Mouse (Mus musculus) heart, postnatal 36 days (tissue): ENCODE measurements around the gene Gm47996. TPM values are rescaled to one million over a fixed set of nuclear protein-coding genes. Genes with fewer than 3 reads are reported as not detected.
"Not testable (repeated sequence)": the region's sequence is repeated elsewhere in the genome, so short reads cannot be mapped to it uniquely, and the experiment has no call there.

Experiments
- DNase-seq, 2 experiments: peaks; one replicate each; pipeline ENCODE4 v3.0.0; 2021 to 2022
- intact Hi-C: fragments of 180-260 bp; cut with DNase I; formaldehyde crosslinking; loops from one replicate; pipeline ENCODE4 v1.15.1; 2025
- total RNA-seq, 2 experiments: library from RNA; stranded (reverse); gene quantifications; 2 replicates each; pipeline ENCODE4 v1.2.3; 2021

The Gm47996 gene
- not detected for total RNA-seq

- intact Hi-C loops: not testable (repeated sequence)
Observed at GRCm38 (mm10) chr1:151209824-151210355, at the start of gene Gm47996. Gene Gm47996 (plus strand): TSS chr1:151210131.

GRCm38 (mm10) chr1:151166031-151166430 lies 43.9 kb upstream of the Gm47996 start:
- no peak for DNase-seq
- intact Hi-C loops: no loop called here

More at GRCm38 (mm10) chr1:151209824-151210355, at the start of gene Gm47996:
- not testable (repeated sequence) for DNase-seq

GRCm38 (mm10) chr1:151167297-151168047 lies 42.5 kb upstream of the Gm47996 start:
- intact Hi-C loops: no loop called here
- DNase-seq: no peak

GRCm38 (mm10) chr1:151168637-151169036 lies 41.3 kb upstream of the Gm47996 start:
- no peak for DNase-seq
- intact Hi-C loops: no loop called here

GRCm38 (mm10) chr1:151171572-151172461 lies 38.1 kb upstream of the Gm47996 start:
- DNase-seq: peak; percentile 27 to 48
- intact Hi-C loops: loop anchor here (5.0 kb wide), 1 partner anchor 75 kb away; no protein-coding TSS in a partner anchor

GRCm38 (mm10) chr1:151177030-151177936 lies 32.6 kb upstream of the Gm47996 start:
- no peak for DNase-seq
- intact Hi-C loops: loop anchor here (5.0 kb wide), 1 partner anchor 165 kb away; the partner anchor contains the start of gene Ivns1abp

GRCm38 (mm10) chr1:151177937-151178271 lies 32.0 kb upstream of the Gm47996 start:
- intact Hi-C loops: loop anchor here (5.0 kb wide), 1 partner anchor 164 kb away; the partner anchor contains the start of gene Ivns1abp
- DNase-seq: no peak

- DNase-seq: no peak
- intact Hi-C loops: loop anchor here (5.0 kb wide), 1 partner anchor 164 kb away; the partner anchor contains the start of gene Ivns1abp
Observed at GRCm38 (mm10) chr1:151178505-151179083, 31.3 kb upstream of the Gm47996 start.

GRCm38 (mm10) chr1:151180167-151180566 lies 29.8 kb upstream of the Gm47996 start:
- DNase-seq: no peak
- intact Hi-C loops: no loop called here

GRCm38 (mm10) chr1:151182266-151182665 lies 27.7 kb upstream of the Gm47996 start, which contains the start of gene Gm47985:
Gene Gm47985 (plus strand): TSS chr1:151182537.
- intact Hi-C loops, DNase-seq: not testable (repeated sequence)

GRCm38 (mm10) chr1:151186186-151186585 lies 23.7 kb upstream of the Gm47996 start:
- DNase-seq, intact Hi-C loops: not testable (repeated sequence)

GRCm38 (mm10) chr1:151186879-151187424 lies 23.0 kb upstream of the Gm47996 start:
- DNase-seq, intact Hi-C loops: not testable (repeated sequence)

GRCm38 (mm10) chr1:151188469-151188868 lies 21.5 kb upstream of the Gm47996 start:
- DNase-seq: no peak
- intact Hi-C loops: no loop called here

GRCm38 (mm10) chr1:151192075-151192474 lies 17.9 kb upstream of the Gm47996 start, which contains the start of gene Gm8947:
Gene Gm8947 (plus strand): TSS chr1:151192376.
- DNase-seq, intact Hi-C loops: not testable (repeated sequence)

GRCm38 (mm10) chr1:151192739-151193138 lies 17.2 kb upstream of the Gm47996 start:
- DNase-seq, intact Hi-C loops: not testable (repeated sequence)

- DNase-seq, intact Hi-C loops: not testable (repeated sequence)
Observed at GRCm38 (mm10) chr1:151195986-151196385, 13.9 kb upstream of the Gm47996 start.

- intact Hi-C loops, DNase-seq: not testable (repeated sequence)
Observed at GRCm38 (mm10) chr1:151196690-151197089, 13.2 kb upstream of the Gm47996 start.

- DNase-seq, intact Hi-C loops: not testable (repeated sequence)
Observed at GRCm38 (mm10) chr1:151198120-151198519, 11.8 kb upstream of the Gm47996 start, which contains the start of gene Gm47995. Gene Gm47995 (plus strand): TSS chr1:151198448.

GRCm38 (mm10) chr1:151200620-151201019 lies 9.3 kb upstream of the Gm47996 start:
- DNase-seq, intact Hi-C loops: not testable (repeated sequence)
